Mouse (Mus musculus): ENCODE measurements around the gene Flt1.

GRCm38 (mm10) chr5:147721438-147721837 is 4.4 kb downstream of the Flt1 start:
- TF ChIP-seq CTCF (IDR thresholded peaks at IDR 0.05; ENCODE audit: low read depth, low read length) (no peak), POLR2A (IDR thresholded peaks at IDR 0.05; ENCODE audit: insufficient read depth, low read length) (no peak)
